Mouse (Mus musculus) small intestine, adult 10 weeks (tissue): ENCODE data around the gene Ubxn7. TPM values are rescaled to one million over a fixed set of nuclear protein-coding genes. Genes with fewer than 3 reads are reported as not detected.

Experiments
- polyA plus RNA-seq: library from polyadenylated mRNA; stranded (reverse); fragments of 350-450 nt; fragmentation: Illumina TruSeq; extraction: RNeasy Lipid Tissue Mini Kit (QIAGEN cat#74804); gene quantifications from one replicate; pipeline ENCODE4 v1.2.3, GENCODE M21; 2014; ENCODE audit warnings: low replicate concordance

Gene Ubxn7
- polyA plus RNA-seq, result 23.9 TPM

DNA sequence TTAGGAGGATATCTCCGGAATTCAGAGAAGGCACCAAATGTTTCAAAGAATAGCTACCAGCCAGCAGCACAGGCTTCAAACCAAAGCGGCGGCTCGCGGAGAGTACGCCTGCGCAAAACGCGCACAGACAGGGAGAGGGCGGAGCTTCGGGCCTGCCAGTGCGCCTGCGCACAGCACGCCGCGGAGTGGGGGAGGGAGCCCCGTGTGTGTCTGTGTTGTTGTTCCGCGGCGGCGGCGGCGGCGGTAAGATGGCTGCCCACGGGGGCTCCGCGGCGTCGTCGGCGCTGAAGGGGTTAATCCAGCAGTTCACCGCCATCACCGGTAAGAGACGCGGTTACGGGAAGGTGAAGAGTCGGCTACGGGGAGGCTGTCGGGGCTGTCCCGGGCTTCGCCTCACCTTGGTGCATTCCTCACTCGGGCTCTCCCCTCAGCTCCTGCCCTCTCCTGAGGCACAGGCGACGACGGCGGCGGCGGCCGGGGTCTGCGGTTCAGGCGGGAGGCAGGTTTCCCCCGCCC, at the start of gene Ubxn7:
Ubxn7 (plus strand) TSS at position 218 of the 516 bp plus-strand sequence.

DNA sequence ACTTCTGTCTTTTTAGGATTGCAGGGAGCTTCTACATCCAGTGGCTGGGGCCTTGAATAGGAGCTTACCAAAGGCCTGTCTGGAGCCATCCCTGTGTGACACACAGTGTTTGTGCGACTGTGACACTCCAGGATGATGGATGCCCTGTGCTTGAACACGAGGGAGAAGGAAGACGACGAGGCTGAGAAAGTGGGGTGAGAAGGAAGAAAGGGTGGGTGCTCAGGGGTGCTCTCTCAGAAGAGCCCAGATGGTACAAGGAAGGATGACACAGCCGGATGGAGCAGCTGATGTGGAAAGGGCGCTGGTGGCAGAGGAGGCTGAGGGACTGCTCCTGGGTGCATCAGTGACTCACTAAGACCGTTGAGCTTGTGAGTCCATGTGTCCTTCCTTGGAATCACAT, 68.2 kb downstream of the Ubxn7 start, which contains the start of gene Tm4sf19:
Tm4sf19 (plus strand) TSS at position 240 of the 400 bp plus-strand sequence.

DNA sequence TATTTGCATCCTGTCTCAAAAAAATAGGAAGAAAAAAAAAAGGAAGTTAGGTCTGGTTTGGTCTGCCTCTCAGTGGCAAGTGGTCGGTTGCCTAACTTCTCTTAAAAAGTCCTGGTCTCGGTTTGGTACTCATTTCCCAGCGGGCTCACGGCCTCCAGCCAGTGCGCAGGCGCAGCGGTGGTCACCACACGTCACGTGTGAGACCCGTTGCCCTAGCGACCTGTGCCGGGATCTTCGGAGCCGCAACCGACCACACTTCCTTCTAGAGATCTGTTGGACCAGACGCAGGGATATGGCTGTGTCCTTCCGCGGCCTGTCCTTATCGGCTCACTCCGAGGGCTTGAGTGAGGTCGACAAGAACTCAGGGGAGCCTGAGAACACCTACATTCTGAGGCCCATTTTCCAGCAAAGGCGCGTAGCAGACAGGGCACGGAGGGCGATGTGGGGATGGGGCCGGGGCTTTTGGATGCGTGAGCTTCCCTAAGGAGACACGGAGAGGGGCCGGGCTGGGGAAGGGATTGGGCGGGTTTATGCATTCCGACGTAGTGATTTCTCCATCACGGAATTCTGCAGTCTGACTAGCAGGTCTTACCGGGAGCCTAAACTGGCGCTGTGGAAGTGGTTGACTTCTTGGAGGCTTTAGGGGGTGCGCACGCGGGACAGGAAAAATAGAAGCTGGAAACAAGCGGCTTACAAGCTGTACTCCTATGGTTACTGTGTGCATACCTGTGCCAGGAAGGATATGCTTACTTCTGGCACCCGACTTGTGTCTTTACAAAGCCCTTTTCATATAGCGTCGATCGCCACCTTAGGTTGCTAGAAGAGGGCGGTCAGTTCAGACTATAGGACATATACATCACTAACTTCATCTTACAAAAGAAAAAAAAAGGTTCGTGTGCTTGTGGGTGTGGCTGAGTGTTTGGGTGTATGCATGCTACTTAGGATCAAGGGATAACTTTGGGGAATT, 87.7 kb downstream of the Ubxn7 start, which contains the start of gene Tctex1d2:
Tctex1d2 (plus strand) TSS at position 186 of the 967 bp plus-strand sequence.

DNA sequence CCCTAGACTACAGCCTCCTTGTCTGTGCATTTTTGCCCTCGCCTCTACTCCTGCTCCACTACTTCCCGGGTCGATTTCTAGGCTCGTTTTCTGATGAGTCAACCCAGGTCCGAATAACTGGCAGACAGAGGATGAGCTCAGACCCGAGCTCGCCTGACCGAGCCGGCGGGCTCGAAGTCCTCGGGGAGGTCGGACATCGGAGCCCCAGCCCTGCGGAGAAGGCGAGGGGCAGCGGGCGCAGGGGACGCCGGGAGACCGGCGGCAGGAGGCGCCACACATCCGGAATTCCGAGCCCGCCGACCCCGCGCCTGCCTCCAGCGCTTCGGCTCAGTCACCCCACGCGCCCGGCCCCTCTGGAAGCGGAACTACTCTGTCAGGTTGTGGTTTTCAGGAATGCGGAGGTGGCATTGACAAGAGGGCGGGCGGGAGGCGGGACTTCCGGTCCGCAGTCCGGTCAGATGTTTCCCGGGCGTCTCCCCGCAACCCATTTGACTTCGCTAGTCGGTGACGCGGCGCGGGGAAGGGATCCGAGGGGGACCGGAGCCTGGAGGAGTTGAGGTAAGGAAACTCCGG, 98.5 kb downstream of the Ubxn7 start, which contains the start of gene Pcyt1a:
Pcyt1a (plus strand) TSS at position 448 of the 573 bp plus-strand sequence.

Other genes with a start within 250 kb of the Ubxn7 start
- gene Pigx, start 232.5 kb upstream of the Ubxn7 start, polyA plus RNA-seq, result 72.9 TPM
- gene Cep19, start 232.5 kb upstream of the Ubxn7 start, polyA plus RNA-seq, result 24.2 TPM
- gene Nrros, start 166.7 kb upstream of the Ubxn7 start, polyA plus RNA-seq, result 0.89 TPM
- not detected for gene Bex6, start 152.4 kb upstream of the Ubxn7 start, polyA plus RNA-seq
- 21.9 TPM for gene Fbxo45, start 85.1 kb upstream of the Ubxn7 start, polyA plus RNA-seq
- 2.0 TPM for gene Wdr53, start 85.0 kb upstream of the Ubxn7 start, polyA plus RNA-seq
- not detected for gene Smco1, start 60.8 kb upstream of the Ubxn7 start, polyA plus RNA-seq
- 31.9 TPM for gene Rnf168, start 54.8 kb upstream of the Ubxn7 start, polyA plus RNA-seq
- not detected for gene Tm4sf19, start 68.2 kb downstream of the Ubxn7 start, polyA plus RNA-seq
- 23.1 TPM for gene Tctex1d2, start 87.4 kb downstream of the Ubxn7 start, polyA plus RNA-seq
- 134 TPM for gene Pcyt1a, start 98.7 kb downstream of the Ubxn7 start, polyA plus RNA-seq
- 9.4 TPM for gene Slc51a, start 155.6 kb downstream of the Ubxn7 start, polyA plus RNA-seq
- not detected for gene Zdhhc19, start 164.0 kb downstream of the Ubxn7 start, polyA plus RNA-seq